Mouse (Mus musculus) MEL (cell line): ENCODE data around the gene Commd9. TPM values are rescaled to one million over a fixed set of nuclear protein-coding genes. Genes with fewer than 3 reads are reported as not detected.

Experiments
- DNase-seq: peaks from one replicate; pipeline ENCODE4 v3.0.0; 2011; ENCODE audit warnings: low read depth, low spot score
- H3K27ac ChIP-seq: 2 replicates; pipeline ENCODE4 v1.5.1; 2012; ENCODE audit warnings: low read depth, mild to moderate bottlenecking, control low read depth, low read length, moderate library complexity; ENCODE audit not compliant: control insufficient read depth
- H3K27me3 ChIP-seq, 2 experiments: fragments of 150-350 bp in 1 of 2; sonication (generic) in 1 of 2; 2 replicates each; pipeline ENCODE4 v1.6.1; 2012; ENCODE audit warnings: low read length in 2 of 2, mild to moderate bottlenecking in 2 of 2, improper control_type of control experiment in 1 of 2, moderate library complexity in 1 of 2; ENCODE audit not compliant: insufficient read depth in 2 of 2, control insufficient read depth in 1 of 2
- H3K36me3 ChIP-seq, 2 experiments: 2 replicates each; pipeline ENCODE4 v1.6.1; 2012 to 2014; ENCODE audit warnings: low read length in 2 of 2, improper control_type of control experiment in 1 of 2, inconsistent platforms in 1 of 2, mild to moderate bottlenecking in 1 of 2; ENCODE audit not compliant: insufficient read depth in 2 of 2, control insufficient read depth in 1 of 2
- H3K4me1 ChIP-seq, 2 experiments: fragments of 150-350 bp in 1 of 2; sonication (generic) in 1 of 2; 2 replicates each; pipeline ENCODE4 v1.6.1; 2012; ENCODE audit warnings: low read length in 2 of 2, improper control_type of control experiment in 1 of 2, mild to moderate bottlenecking in 1 of 2; ENCODE audit not compliant: insufficient read depth in 2 of 2, control insufficient read depth in 1 of 2
- H3K4me3 ChIP-seq, 2 experiments: fragments of 150-350 bp in 1 of 2; sonication (generic) in 1 of 2; 2 replicates each; pipeline ENCODE4 v1.5.1; 2012; ENCODE audit warnings: low read depth in 2 of 2, low read length in 2 of 2, mild to moderate bottlenecking in 2 of 2, moderate library complexity in 2 of 2, control low read depth in 1 of 2, improper control_type of control experiment in 1 of 2; ENCODE audit not compliant: control insufficient read depth in 1 of 2, insufficient read depth in 1 of 2
- H3K79me2 ChIP-seq: 2 replicates; pipeline ENCODE4 v1.6.1; 2012; ENCODE audit warnings: mild to moderate bottlenecking, low read length, moderate library complexity; ENCODE audit not compliant: control insufficient read depth, poor library complexity, insufficient read depth
- H3K9ac ChIP-seq: 2 replicates; pipeline ENCODE4 v1.6.1; 2012; ENCODE audit warnings: low read depth, mild to moderate bottlenecking, control low read depth, low read length, moderate library complexity; ENCODE audit not compliant: control insufficient read depth, poor library complexity, severe bottlenecking
- H3K9me3 ChIP-seq: fragments of 150-350 bp; sonication (generic); replicated peaks from 2 replicates; pipeline ENCODE4 v1.6.1; 2012; ENCODE audit warnings: mild to moderate bottlenecking, low read length, improper control_type of control experiment, moderate library complexity; ENCODE audit not compliant: insufficient read depth
- BHLHE40 ChIP-seq: IDR thresholded peaks from 2 replicates; pipeline ENCODE4 v1.6.1; 2012; ENCODE audit warnings: low read depth, mild to moderate bottlenecking, inconsistent platforms, low read length, improper control_type of control experiment, borderline replicate concordance
- CTCF ChIP-seq, 3 experiments: IDR thresholded peaks in 2 of 3; conservative IDR thresholded peaks in 1 of 3; 2 replicates each; pipeline ENCODE4 v1.5.1; 2011 to 2012; ENCODE audit warnings: low read length in 3 of 3, low read depth in 2 of 3, mild to moderate bottlenecking in 2 of 3, improper control_type of control experiment in 1 of 3, inconsistent platforms in 1 of 3, mixed read lengths in 1 of 3, moderate library complexity in 1 of 3; ENCODE audit not compliant: control insufficient read depth in 1 of 3, insufficient read depth in 1 of 3, poor library complexity in 1 of 3, severe bottlenecking in 1 of 3
- E2F4 ChIP-seq: IDR thresholded peaks from 2 replicates; pipeline ENCODE4 v1.6.1; 2011; ENCODE audit warnings: low read depth, low read length, improper control_type of control experiment, borderline replicate concordance
- ELF1 ChIP-seq: IDR thresholded peaks from 2 replicates; pipeline ENCODE4 v1.6.1; 2014; ENCODE audit warnings: low read depth, mild to moderate bottlenecking, inconsistent platforms, low read length, improper control_type of control experiment, moderate library complexity
- EP300 ChIP-seq, 2 experiments: IDR thresholded peaks; 2 replicates each; pipeline ENCODE4 v1.6.1; 2011; ENCODE audit warnings: improper control_type of control experiment in 2 of 2, low read length in 2 of 2, low read depth in 1 of 2, mild to moderate bottlenecking in 1 of 2
- ETS1 ChIP-seq: IDR thresholded peaks from 2 replicates; pipeline ENCODE4 v1.6.1; 2012; ENCODE audit warnings: low read depth, mild to moderate bottlenecking, inconsistent platforms, low read length, improper control_type of control experiment, moderate library complexity
- GABPA ChIP-seq: IDR thresholded peaks from 2 replicates; pipeline ENCODE4 v1.6.1; 2012; ENCODE audit warnings: low read depth, mild to moderate bottlenecking, inconsistent platforms, low read length, improper control_type of control experiment, moderate library complexity
- GATA1 ChIP-seq: IDR thresholded peaks from 2 replicates; pipeline ENCODE4 v1.6.1; 2011; ENCODE audit warnings: low read depth, low read length, improper control_type of control experiment
- HCFC1 ChIP-seq: IDR thresholded peaks from 2 replicates; pipeline ENCODE4 v1.6.1; 2012; ENCODE audit warnings: low read depth, mild to moderate bottlenecking, inconsistent platforms, low read length, improper control_type of control experiment, moderate library complexity
- JUND ChIP-seq: IDR thresholded peaks from 2 replicates; pipeline ENCODE4 v1.6.1; 2011; ENCODE audit warnings: low read depth, mild to moderate bottlenecking, improper control_type of control experiment, low read length
- KAT2A ChIP-seq: conservative IDR thresholded peaks from 2 replicates; pipeline ENCODE4 v1.6.1; 2012; ENCODE audit warnings: low read depth, low read length, improper control_type of control experiment, inconsistent platforms
- MAX ChIP-seq: IDR thresholded peaks from 2 replicates; pipeline ENCODE4 v1.6.1; 2011; ENCODE audit warnings: low read length, improper control_type of control experiment
- MAZ ChIP-seq: IDR thresholded peaks from 2 replicates; pipeline ENCODE4 v1.6.1; 2012; ENCODE audit warnings: low read depth, mild to moderate bottlenecking, inconsistent platforms, low read length, improper control_type of control experiment
- MXI1 ChIP-seq: IDR thresholded peaks from 2 replicates; pipeline ENCODE4 v1.6.1; 2011; ENCODE audit warnings: mild to moderate bottlenecking, low read depth, low read length, improper control_type of control experiment
- MYB ChIP-seq: IDR thresholded peaks from 2 replicates; pipeline ENCODE4 v1.6.1; 2011; ENCODE audit warnings: mild to moderate bottlenecking, low read depth, low read length, improper control_type of control experiment
- MYC ChIP-seq: IDR thresholded peaks from 2 replicates; pipeline ENCODE4 v1.6.1; 2011; ENCODE audit warnings: low read depth, mild to moderate bottlenecking, low read length, improper control_type of control experiment, moderate library complexity
- NELFE ChIP-seq: IDR thresholded peaks from 2 replicates; pipeline ENCODE4 v1.6.1; 2011; ENCODE audit warnings: low read depth, low read length, improper control_type of control experiment
- NRF1 ChIP-seq: IDR thresholded peaks from 2 replicates; pipeline ENCODE4 v1.6.1; 2014; ENCODE audit warnings: low read depth, mild to moderate bottlenecking, inconsistent platforms, low read length, improper control_type of control experiment, moderate library complexity; ENCODE audit not compliant: poor library complexity, insufficient read depth, severe bottlenecking
- POLR2A ChIP-seq, 2 experiments: IDR thresholded peaks; 2 replicates each; pipeline ENCODE4 v1.6.1; 2011 to 2012; ENCODE audit warnings: low read length in 2 of 2, mild to moderate bottlenecking in 2 of 2, control low read depth in 1 of 2, improper control_type of control experiment in 1 of 2, low read depth in 1 of 2, moderate library complexity in 1 of 2; ENCODE audit not compliant: control insufficient read depth in 1 of 2, insufficient read depth in 1 of 2, poor library complexity in 1 of 2
- POLR2AphosphoS5 ChIP-seq: IDR thresholded peaks from 2 replicates; pipeline ENCODE4 v1.6.1; 2012; ENCODE audit warnings: low read depth, borderline replicate concordance, mild to moderate bottlenecking, inconsistent platforms, low read length, moderate library complexity, mixed read lengths
- RAD21 ChIP-seq: IDR thresholded peaks from 2 replicates; pipeline ENCODE4 v1.6.1; 2011; ENCODE audit warnings: mild to moderate bottlenecking, low read depth, low read length, improper control_type of control experiment
- RCOR1 ChIP-seq: IDR thresholded peaks from 2 replicates; pipeline ENCODE4 v1.6.1; 2012; ENCODE audit warnings: low read depth, mild to moderate bottlenecking, inconsistent platforms, low read length, improper control_type of control experiment
- SIN3A ChIP-seq: IDR thresholded peaks from 2 replicates; pipeline ENCODE4 v1.6.1; 2012; ENCODE audit warnings: low read length, improper control_type of control experiment, inconsistent platforms
- SMC3 ChIP-seq: IDR thresholded peaks from 2 replicates; pipeline ENCODE4 v1.6.1; 2011; ENCODE audit warnings: low read depth, low read length, improper control_type of control experiment
- TAL1 ChIP-seq: IDR thresholded peaks from 2 replicates; pipeline ENCODE4 v1.6.1; 2012; ENCODE audit warnings: mild to moderate bottlenecking, inconsistent platforms, low read length, moderate library complexity, mixed read lengths
- TBP ChIP-seq: IDR thresholded peaks from 2 replicates; pipeline ENCODE4 v1.8.0; 2011; ENCODE audit warnings: low read depth, low read length, improper control_type of control experiment
- TCF12 ChIP-seq: IDR thresholded peaks from 2 replicates; pipeline ENCODE4 v1.6.1; 2014; ENCODE audit warnings: low read depth, mild to moderate bottlenecking, inconsistent platforms, low read length, improper control_type of control experiment, moderate library complexity
- USF1 ChIP-seq: IDR thresholded peaks from 2 replicates; pipeline ENCODE4 v1.6.1; 2014; ENCODE audit warnings: low read depth, mild to moderate bottlenecking, inconsistent platforms, low read length, improper control_type of control experiment, moderate library complexity
- USF2 ChIP-seq, 2 experiments: IDR thresholded peaks; 2 replicates each; pipeline ENCODE4 v1.6.1; 2011 to 2012; ENCODE audit warnings: improper control_type of control experiment in 2 of 2, low read length in 2 of 2, borderline replicate concordance in 1 of 2, inconsistent platforms in 1 of 2, low read depth in 1 of 2, mild to moderate bottlenecking in 1 of 2; ENCODE audit not compliant: insufficient read depth in 1 of 2
- ZNF384 ChIP-seq: IDR thresholded peaks from 2 replicates; pipeline ENCODE4 v1.6.1; 2012; ENCODE audit warnings: low read depth, mild to moderate bottlenecking, inconsistent platforms, low read length, improper control_type of control experiment
- polyA plus RNA-seq, 2 experiments: library from polyadenylated mRNA; stranded (reverse) in 1 of 2; unstranded in 1 of 2; fragments of >175 nt in 1 of 2; fragments of >200 nt in 1 of 2; gene quantifications; 2 replicates each; pipeline versions ENCODE4 v1.2.1 to v1.2.4; 2012; ENCODE audit warnings: low replicate concordance in 2 of 2, low read depth in 1 of 2; ENCODE audit not compliant: insufficient read length in 2 of 2, insufficient read depth in 1 of 2, missing spikeins in 1 of 2
- total RNA-seq: library from RNA; depleted of rRNA; stranded (reverse); fragments of 300-350 nt; gene quantifications from 2 replicates; pipeline ENCODE4 v1.2.3, GENCODE M21; 2012; rRNA removed

Gene Commd9
- total RNA-seq, result 50.6 and 62.8 TPM in 2 replicates
- polyA plus RNA-seq, result 10 to 100 TPM in 1 of 2 experiments, not detected in 1; 57.6 TPM

DNA sequence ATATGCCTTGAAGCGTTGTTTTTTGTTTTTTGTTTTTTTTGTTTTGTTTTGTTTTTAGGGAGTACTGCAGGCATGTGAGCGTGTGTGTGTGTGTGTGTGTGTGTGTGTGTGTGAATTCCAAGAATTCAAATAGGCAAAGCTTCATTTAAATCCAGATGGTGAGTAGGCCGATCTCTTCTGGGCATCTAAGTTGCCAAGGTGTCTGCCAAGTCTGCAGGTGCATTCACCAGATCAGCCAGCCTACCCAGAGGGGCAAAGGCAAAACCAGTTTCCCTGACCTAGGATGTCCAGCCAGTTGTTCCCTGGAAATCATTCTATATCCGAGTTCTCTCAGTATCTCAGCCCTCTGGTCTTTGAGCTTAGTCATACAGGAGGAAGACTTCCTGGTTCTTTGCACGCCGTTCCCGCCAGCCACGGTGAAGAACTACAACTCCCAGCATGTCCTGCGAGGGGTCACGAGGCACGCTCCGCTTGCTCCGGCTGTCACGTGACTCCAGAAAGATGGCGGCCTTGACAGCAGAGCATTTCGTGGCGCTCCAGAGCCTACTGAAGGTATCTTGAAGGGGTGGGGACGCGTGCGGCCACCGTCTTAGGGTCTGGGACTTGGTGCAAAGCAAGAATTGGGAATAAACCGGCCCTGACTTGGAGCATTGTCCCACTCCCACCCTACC is at the start of gene Commd9:
Commd9 (plus strand) TSS at position 480 of the 671 bp plus-strand sequence.
- TF ChIP-seq ETS1 (no peak), JUND (no peak), ZNF384 (no peak), MYB (no peak), E2F4 (peak; percentile 99), ELF1 (peak; percentile 97), TAL1 (no peak), TBP (peak; percentile 88), HCFC1 (peak; percentile 99), USF2 (IDR thresholded peaks at IDR 0.05; ENCODE audit: borderline replicate concordance in 1 of 2, insufficient read depth in 1 of 2, low read depth in 1 of 2, low read length in 2 of 2) (peak; percentile 97 to 99), RAD21 (no peak), MXI1 (peak; percentile 97), POLR2A (IDR thresholded peaks at IDR 0.05; ENCODE audit: control insufficient read depth in 1 of 2, insufficient read depth in 1 of 2, low read depth in 1 of 2, low read length in 2 of 2, poor library complexity in 1 of 2) (peak; percentile 39 to 78; a peak in 3 of 4 replicates), SMC3 (no peak), GATA1 (no peak), RCOR1 (no peak), MAZ (no peak), EP300 (IDR thresholded peaks at IDR 0.05; ENCODE audit: low read depth in 1 of 2, low read length in 2 of 2) (no peak), NELFE (peak; percentile 51; the same call in 1 of the 2 replicates), MYC (peak; percentile 88), USF1 (peak; percentile 99), NRF1 (peak; percentile 66), CTCF (IDR thresholded peaks at IDR 0.05 in 2 of 3, conservative IDR thresholded peaks at IDR 0.05 in 1 of 3; ENCODE audit: control insufficient read depth in 1 of 3, insufficient read depth in 1 of 3, low read depth in 2 of 3, low read length in 3 of 3, poor library complexity in 1 of 3, severe bottlenecking in 1 of 3) (no peak), TCF12 (no peak; the same call in 1 of the 2 replicates), SIN3A (peak; percentile 98), POLR2AphosphoS5 (no peak), KAT2A (peak; percentile 94), BHLHE40 (peak; percentile 63; the same call in 1 of the 2 replicates), GABPA (no peak), MAX (peak; percentile 97)
- Histone ChIP-seq H3K27ac (peak within 1 kb of the TSS; percentile 36; the same call in 1 of the 2 replicates), H3K4me3 (peak within 1 kb of the TSS; percentile 53 to 83), H3K4me1 (peaks cover 0 to 11% of the 10 kb centered on the region in 2 experiments; a peak in 2 of 4 replicates), H3K9me3 (no peaks in the 10 kb centered on the region), H3K36me3 (peaks cover 0 to 6% of the 10 kb centered on the region in 2 experiments; a peak in 2 of 4 replicates), H3K27me3 (peaks cover 3 to 9% of the 10 kb centered on the region in 2 experiments; a peak in 3 of 4 replicates), H3K9ac (peak within 1 kb of the TSS; percentile 76), H3K79me2 (peaks cover 2% of the 10 kb centered on the region; the same call in 1 of the 2 replicates)
- DNase-seq, result peak; percentile 97
